Mouse (Mus musculus): Measurements from ENCODE around the gene Znrf2.

DNA sequence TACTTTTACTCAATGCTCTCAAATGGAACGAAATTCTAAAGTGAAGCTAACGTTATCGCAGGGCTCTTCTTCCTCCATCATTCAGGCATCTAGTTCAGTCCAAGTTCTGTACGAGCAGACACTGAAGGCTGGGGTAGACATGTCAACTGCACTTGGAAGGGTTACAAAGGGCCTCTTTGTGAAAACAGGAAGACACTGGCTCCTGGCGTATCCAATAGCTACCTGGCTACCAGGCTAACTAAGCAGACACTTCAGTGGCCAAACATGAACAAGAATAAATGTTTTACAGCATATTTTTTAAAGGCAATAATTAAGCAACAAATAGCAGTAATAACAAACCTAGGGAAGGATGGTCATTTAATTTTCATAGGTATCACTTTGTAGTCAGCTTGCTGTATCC, 21.7 kb upstream of the Znrf2 start:
- TF ChIP-seq CTCF (IDR thresholded peaks at IDR 0.05; ENCODE audit: low read depth) = no peak
- TF ChIP-seq EP300 (optimal IDR thresholded peaks at IDR 0.05) = no peak

All from stomach, postnatal 0 days (tissue).